Comparison of ENCODE assay signal across 26 mouse cellular contexts in the genomic region with DNA sequence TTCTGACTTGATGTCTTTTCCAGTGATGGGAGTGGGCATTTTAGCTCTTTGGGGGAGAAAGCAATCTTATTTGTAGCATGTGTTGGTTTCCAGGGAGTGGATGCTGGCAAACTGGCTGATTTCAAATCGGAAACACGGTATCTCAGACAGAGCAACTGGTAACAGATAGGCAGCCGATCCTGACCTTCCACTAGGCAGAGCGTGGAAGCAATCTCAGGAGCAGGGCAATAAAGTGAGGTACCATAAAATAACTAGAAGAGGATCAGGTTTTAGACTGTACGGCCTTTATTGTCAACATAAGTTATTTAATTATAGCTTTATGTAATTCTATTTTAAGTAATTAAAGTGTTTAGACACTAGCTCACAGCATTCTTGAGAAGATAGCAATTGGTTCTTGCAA.
DNase-seq lines count a peak whose midpoint lies in the region; ATAC-seq and TF ChIP-seq lines count a peak whose summit lies in the region.
"Had no signal": no experiment of that assay in that cellular context is flagged by ENCODE, and none has a peak within 500 bp of the region (broad histone marks: within the 10 kb centered on the region; RNA-seq: fewer than 3 reads in every experiment).

No protein-coding gene starts in this region.

- TF ChIP-seq CTCF in left cerebral cortex, adult 2 months (IDR thresholded peaks at IDR 0.05), result no peak

- no peak for ATAC-seq in frontal cortex, adult (ENCODE audit: low TSS enrichment)
- no peak for ATAC-seq in embryonic facial prominence, embryonic 13.5 days (ENCODE audit: insufficient number of reproducible peaks, insufficient read depth, low FRiP score, low TSS enrichment, low read depth)
- ATAC-seq: forebrain, embryonic 15.5 days; Patski had no signal

- H3K4me1 ChIP-seq in embryonic facial prominence, embryonic 13.5 days, result peaks cover 4% of the 10 kb centered on the region; the same call in 1 of the 2 replicates
- H3K4me1 ChIP-seq: forebrain, embryonic 12.5 days; forebrain, embryonic 15.5 days; hindbrain, embryonic 12.5 days; hindbrain, embryonic 15.5 days had no signal

- no peaks in the 10 kb centered on the region for H3K36me3 ChIP-seq in embryonic facial prominence, embryonic 13.5 days
- H3K36me3 ChIP-seq: embryonic facial prominence, embryonic 12.5 days; forebrain, embryonic 12.5 days; forebrain, embryonic 15.5 days; G1E; hindbrain, embryonic 12.5 days; hindbrain, embryonic 15.5 days had no signal

- peak; percentile 22 to 24 for DNase-seq in frontal cortex, postnatal 36 days (ENCODE audit: low spot score in 2 of 2)
- DNase-seq in left cerebral cortex, adult 2 months (ENCODE audit: extremely low spot score in 1 of 2, low spot score in 2 of 2), result no peak
- no peak for DNase-seq in left cerebral cortex, postnatal 14 days (ENCODE audit: low spot score in 2 of 2)
- no peak for DNase-seq in ovary, postnatal 36 days (ENCODE audit: low spot score)
- DNase-seq: adrenal gland, postnatal 10 days; adrenal gland, postnatal 36 days; B cell, adult 2 months; cerebellum, adult 11 months; cerebellum, adult 2 months; cerebellum, adult 9-11 months; cerebellum, postnatal 25 days; gastrocnemius, adult 2 months; gastrocnemius, postnatal 14 days; heart, adult 11 months had no signal

- H3K4me3 ChIP-seq in left cerebral cortex, adult 2 months, result 0 out of 2 replicates have a peak overlapping the region, but pooled peaks have one; percentile 2
- no peak overlapping the region for H3K4me3 ChIP-seq in embryonic facial prominence, embryonic 13.5 days
- H3K4me3 ChIP-seq: embryonic facial prominence, embryonic 12.5 days; erythroblast, embryonic 14.5 days; forebrain, embryonic 12.5 days; forebrain, embryonic 15.5 days; gastrocnemius, adult 2 months; hindbrain, embryonic 12.5 days; hindbrain, embryonic 15.5 days had no signal

- intact Hi-C loops in left cerebral cortex, adult 2 months (cut with DNase I), result loop anchor here (5.0 kb wide), 1 partner anchor 158 kb away; no protein-coding TSS in a partner anchor
- intact Hi-C loops in left cerebral cortex, postnatal 14 days (cut with DNase I), result no loop called here

- H3K27me3 ChIP-seq in embryonic facial prominence, embryonic 13.5 days, result no peaks in the 10 kb centered on the region
- H3K27me3 ChIP-seq: CH12.LX; embryonic facial prominence, embryonic 12.5 days; forebrain, embryonic 12.5 days; forebrain, embryonic 15.5 days; hindbrain, embryonic 12.5 days; hindbrain, embryonic 15.5 days; Patski had no signal

- H3K9me3 ChIP-seq in embryonic facial prominence, embryonic 13.5 days, result no peaks in the 10 kb centered on the region
- H3K9me3 ChIP-seq: embryonic facial prominence, embryonic 12.5 days; forebrain, embryonic 12.5 days; forebrain, embryonic 15.5 days; hindbrain, embryonic 12.5 days; hindbrain, embryonic 15.5 days had no signal

- H3K4me2 ChIP-seq in embryonic facial prominence, embryonic 13.5 days, result peak overlapping the region; percentile 31; the same call in 1 of the 2 replicates
- H3K4me2 ChIP-seq: embryonic facial prominence, embryonic 12.5 days; forebrain, embryonic 12.5 days; forebrain, embryonic 15.5 days; heart, embryonic 11.5 days; hindbrain, embryonic 12.5 days; hindbrain, embryonic 15.5 days had no signal

- 31% methylated on average over 5 of the region's 5 CpGs for WGBS in embryonic facial prominence, embryonic 13.5 days

- H3K27ac ChIP-seq in left cerebral cortex, adult 2 months, result peak overlapping the region; percentile 5; the same call in 1 of the 2 replicates
- H3K27ac ChIP-seq in embryonic facial prominence, embryonic 13.5 days, result no peak overlapping the region
- H3K27ac ChIP-seq: embryonic facial prominence, embryonic 12.5 days; forebrain, embryonic 12.5 days; forebrain, embryonic 15.5 days; gastrocnemius, adult 2 months; hindbrain, embryonic 12.5 days; hindbrain, embryonic 15.5 days had no signal

- H3K9ac ChIP-seq in embryonic facial prominence, embryonic 13.5 days, result no peak overlapping the region
- H3K9ac ChIP-seq: embryonic facial prominence, embryonic 12.5 days; forebrain, embryonic 12.5 days; forebrain, embryonic 15.5 days; hindbrain, embryonic 12.5 days; hindbrain, embryonic 15.5 days had no signal

Comparison
In these comparisons a context has a peak if more than half of its experiments do, and no peak if none do; other contexts are left out.
1. DNase-seq: peak in frontal cortex, postnatal 36 days (2 of 2); none in left cerebral cortex, adult 2 months (0 of 2), left cerebral cortex, postnatal 14 days (0 of 2) and ovary, postnatal 36 days (single experiment).